Mouse (Mus musculus): ENCODE measurements around the gene Rnf128.

- no peak for TF ChIP-seq CTCF (IDR thresholded peaks at IDR 0.05; ENCODE audit: low read depth)
- TF ChIP-seq EP300 (IDR thresholded peaks at IDR 0.05; ENCODE audit: low read depth) = no peak
Observed at GRCm38 (mm10) chrX:139654350-139655063, 91.4 kb downstream of the Rnf128 start.
